Mouse (Mus musculus): ENCODE results near the gene Slc2a1. TPM values are rescaled to one million over a fixed set of nuclear protein-coding genes. Genes with fewer than 3 reads are reported as not detected.

Slc2a1 gene
- total RNA-seq, 2 experiments from 2014 or later = 88.9 to 98.4 TPM

DNA sequence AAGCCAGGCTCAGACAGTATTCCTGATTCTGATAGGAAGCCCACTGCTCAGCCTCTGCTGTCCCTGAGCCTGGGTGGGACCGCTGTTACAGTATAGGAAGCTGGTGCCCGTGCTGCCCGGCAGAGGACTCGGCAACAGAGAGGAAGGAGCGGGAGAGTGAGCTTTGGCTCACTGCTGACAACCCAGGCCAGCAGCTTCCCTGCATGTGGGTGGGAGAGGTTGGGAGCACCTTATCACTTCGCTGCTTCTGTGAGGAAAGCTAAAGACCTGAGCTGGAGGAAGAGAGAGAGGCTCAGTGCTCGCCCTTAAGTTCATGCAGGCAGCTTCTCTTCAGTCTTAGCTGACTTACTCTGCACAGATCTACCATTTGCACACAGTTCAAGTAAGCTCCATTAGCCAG is 20.0 kb downstream of the Slc2a1 start:
- no peak for DNase-seq (ENCODE audit: low spot score in 2 of 2)

DNA sequence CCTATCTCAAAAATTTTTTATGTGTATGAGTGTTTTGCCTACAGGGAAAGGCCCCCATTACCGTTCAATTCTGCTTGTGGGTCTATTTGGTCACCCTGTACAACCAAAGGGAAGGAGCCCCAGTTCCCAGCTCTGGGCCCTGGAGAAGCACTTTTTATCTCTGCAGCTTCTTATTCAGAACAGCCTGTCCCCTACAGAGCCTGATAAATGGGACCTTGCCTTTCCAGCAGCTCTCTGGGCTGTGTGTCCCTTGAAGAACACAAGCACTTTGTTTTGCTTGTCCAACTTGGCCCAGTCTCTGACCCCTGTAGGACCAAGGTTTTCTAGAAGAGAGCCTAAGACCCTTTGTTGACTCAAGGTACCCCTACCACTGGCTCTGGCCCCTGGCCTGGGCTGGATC is 20.6 kb downstream of the Slc2a1 start:
- no peak for DNase-seq (ENCODE audit: low spot score in 2 of 2)

DNA sequence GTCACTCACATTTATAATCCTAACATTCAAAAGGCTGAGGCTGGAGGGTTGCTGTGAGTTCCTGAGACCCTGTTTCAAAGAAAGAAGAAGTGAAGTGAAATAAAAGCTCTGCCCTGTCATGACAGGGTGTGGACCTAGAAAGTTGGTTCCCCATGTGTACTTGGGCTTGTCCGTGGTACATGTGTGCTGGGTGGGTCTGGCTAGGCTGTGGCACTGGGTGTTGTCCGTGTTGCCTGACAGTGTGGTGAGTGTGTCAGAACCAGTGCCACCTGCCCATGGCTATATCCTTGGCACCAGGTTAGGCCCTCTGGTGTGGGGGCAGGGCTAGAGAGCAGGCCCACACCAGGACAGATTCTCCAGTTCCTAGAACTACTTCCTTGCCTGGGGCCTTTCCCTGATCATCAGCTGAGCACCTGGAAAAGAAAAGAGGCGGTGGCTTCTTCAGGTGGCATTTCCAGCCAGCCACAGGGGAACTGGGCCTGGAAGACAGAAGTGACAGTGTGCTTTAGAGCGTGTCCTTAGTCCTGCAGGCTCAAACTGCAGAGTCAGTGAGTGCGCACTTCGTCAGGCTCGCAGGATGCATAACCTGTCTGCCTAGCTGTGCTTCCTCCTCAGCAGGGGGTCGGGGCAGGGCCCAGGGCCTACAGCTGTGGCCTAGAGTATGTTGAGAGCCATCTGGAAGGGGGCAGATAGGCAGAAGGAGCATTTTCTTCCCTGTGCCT is 22.8 kb downstream of the Slc2a1 start:
- DNase-seq (ENCODE audit: low spot score in 2 of 2) = no peak

DNA sequence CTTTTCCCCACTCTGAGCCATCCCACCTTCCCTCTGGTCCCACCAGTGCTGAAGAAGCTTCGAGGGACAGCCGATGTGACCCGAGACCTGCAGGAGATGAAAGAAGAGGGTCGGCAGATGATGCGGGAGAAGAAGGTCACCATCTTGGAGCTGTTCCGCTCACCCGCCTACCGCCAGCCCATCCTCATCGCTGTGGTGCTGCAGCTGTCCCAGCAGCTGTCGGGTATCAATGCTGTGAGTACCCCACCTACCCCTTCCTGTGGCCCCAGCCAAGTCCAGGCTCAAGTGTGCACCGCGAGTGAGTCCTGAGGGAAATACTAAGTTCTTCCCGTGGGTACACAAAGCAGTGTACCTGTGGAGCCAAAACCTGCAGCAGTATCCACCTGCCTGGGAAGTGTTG is 24.8 kb downstream of the Slc2a1 start:
- no peak for DNase-seq (ENCODE audit: low spot score in 2 of 2)

DNA sequence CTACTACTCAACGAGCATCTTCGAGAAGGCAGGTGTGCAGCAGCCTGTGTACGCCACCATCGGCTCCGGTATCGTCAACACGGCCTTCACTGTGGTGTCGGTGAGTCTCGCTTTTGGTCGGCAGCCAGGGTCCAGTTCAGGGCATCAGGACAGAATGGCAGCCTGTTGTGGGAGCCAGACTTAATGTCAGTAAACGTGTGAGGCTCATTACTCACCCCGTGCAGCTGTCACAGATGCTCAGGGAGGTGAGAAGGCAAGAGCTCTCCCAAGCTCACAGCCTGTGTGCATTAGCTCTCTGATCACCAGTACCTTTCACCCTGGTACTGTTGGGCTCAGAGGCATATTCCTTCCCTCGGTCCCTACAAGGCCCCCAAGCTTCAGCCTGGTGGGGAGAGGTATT is 25.3 kb downstream of the Slc2a1 start:
- no peak for DNase-seq (ENCODE audit: low spot score in 2 of 2)

DNA sequence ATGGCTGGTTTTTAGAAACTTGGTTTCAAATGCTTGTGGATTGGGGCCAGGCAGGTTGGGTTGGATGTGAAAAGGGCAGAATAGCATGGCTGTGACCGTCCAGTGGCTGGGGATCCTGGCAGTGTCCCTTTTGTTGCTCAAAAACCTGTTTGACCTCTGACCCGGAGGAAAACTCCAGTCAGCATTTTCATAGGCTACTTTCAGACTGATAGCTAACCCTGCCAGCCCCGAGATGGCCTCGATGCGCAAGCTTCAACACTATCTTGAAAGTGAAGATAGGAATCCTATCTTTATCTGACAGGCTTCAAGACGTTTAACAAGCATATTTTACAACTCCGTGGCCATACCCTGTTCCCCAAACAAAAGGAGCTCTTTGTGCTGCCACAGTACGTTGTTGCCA is 28.8 kb downstream of the Slc2a1 start:
- no peak for DNase-seq (ENCODE audit: low spot score in 2 of 2)

DNA sequence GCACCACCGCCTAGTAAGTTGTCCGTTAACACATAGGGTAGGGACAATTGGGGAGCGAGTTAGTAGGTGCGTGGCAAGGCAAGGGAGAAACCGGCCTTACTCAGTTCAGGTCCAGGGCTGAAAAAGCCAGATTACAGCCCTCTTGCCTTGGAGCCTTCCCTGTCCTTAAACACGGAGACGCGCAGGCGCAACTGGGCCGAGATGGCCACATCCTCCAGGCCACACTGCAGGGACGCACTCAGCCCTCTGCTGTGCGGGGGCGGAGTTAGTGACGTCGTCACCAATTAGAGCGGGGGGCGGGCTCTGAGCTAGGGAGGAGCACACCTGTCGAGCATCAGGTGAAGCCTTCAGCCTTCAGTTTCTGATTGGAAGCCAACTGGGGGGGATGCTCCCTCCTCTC is 29.7 kb downstream of the Slc2a1 start:
- DNase-seq (ENCODE audit: low spot score in 2 of 2) = peak; percentile 43 to 63

DNA sequence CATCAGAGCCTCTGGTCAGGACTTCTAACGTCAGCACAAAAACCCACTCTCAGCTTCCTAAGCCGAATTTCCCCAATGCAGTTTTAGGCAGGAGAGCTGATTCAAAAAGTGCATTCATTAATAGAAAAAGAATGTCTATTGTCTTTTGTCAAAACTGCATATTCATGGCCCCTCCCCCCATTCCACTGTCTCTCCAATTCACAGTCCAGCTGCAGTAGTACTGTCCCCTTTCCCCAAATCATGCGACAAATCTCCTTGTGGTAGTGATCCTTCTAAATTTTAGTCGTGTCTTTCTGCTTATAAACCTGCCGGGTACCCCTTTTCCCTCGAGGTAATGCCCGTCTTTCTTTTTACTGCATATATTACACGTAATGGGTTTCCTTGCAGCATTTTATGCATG is 30.3 kb downstream of the Slc2a1 start:
- peak in 1 of 2 experiments; percentile 43 for DNase-seq (ENCODE audit: low spot score in 2 of 2)

DNA sequence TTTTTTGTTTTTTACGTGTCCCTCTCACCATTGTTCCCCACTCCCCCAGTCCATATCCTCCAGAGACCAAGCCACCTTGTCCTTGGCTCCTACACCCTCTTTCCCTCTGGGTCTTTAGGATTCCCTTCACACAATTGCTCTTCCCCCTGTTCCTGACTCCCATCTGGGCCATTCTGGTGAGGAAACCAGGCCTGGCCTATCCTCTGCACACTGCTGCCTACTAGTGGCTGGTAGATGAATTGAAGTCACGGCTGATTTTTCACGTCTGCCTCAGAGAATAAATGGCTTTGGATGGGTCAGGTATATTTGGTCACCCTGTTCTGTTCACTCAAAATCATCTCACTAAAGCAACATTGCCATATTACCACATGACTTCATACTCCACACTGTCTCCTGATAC is 31.6 kb downstream of the Slc2a1 start:
- peak in 1 of 2 experiments; percentile 20 for DNase-seq (ENCODE audit: low spot score in 2 of 2)

DNA sequence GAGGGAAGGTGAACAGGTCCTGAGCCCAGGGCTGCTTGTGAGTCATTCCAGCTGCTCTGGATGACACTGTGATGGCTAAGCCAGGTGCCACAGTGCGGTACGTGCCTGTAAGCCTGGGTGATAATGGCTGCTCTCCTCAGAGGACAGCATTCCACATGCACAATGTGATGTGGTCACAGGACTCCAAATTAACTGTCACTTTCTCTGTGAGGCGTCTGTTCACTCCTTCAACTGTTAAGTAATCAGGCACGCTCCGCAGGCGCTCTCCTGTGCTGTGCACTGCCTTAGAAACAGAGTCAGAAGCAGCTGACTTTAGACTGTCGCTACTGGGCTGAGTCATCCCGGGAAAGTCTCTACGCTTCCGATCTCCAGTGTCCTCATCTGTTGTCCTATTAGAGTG is 32.7 kb downstream of the Slc2a1 start:
- DNase-seq (ENCODE audit: low spot score in 2 of 2) = peak in 1 of 2 experiments; percentile 27

DNA sequence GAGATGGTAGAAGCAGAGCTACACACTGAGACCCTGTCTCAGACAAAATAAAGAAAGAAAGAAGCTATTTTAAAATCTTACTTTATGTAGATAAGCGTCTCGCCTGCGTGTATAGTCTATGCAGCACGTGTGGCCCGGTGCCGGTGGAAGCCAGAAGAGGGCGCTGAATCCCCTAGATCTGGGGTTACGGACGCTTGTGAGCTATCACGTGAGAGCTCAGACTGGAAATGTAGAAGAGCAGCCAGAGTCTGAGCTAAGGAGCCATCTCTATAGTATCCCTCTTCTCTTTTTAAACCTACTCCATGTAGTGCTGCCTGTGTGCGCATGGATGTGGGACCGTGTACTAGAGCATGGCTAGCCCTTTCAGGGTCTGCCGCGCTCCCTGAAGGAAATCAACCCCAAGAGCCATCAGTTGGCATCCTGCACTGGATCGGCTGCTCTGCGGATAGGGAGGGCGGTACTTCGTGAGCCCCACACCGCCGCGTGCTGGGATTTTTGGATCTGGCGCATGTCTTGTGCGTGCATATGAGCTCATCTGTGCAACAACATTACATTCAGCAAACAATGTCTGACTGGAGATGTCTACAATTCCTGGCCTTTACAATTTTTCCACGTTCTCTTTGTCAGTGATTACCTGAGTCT is 33.8 kb downstream of the Slc2a1 start:
- DNase-seq (ENCODE audit: low spot score in 2 of 2) = peak in 1 of 2 experiments; percentile 63

DNA sequence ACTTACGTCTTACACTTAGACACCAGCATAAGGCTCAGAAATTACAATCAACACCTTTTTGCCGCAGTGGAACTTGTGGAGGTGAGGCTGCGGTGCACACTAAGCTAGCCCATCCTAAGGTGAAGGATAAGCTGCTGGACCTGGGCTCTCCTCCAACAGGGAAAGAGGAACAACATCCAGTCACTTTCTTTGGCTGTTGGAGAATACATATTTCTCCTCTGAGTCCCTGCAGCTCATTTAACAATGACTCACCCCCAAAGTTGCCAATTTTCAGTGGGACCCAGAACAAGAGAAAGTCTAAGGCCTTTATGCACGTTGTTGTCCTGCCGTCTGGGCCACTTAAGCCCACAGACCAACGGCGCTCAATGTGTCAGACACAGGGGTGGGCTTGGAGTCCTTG is 38.3 kb downstream of the Slc2a1 start:
- no peak for DNase-seq (ENCODE audit: low spot score in 2 of 2)

DNA sequence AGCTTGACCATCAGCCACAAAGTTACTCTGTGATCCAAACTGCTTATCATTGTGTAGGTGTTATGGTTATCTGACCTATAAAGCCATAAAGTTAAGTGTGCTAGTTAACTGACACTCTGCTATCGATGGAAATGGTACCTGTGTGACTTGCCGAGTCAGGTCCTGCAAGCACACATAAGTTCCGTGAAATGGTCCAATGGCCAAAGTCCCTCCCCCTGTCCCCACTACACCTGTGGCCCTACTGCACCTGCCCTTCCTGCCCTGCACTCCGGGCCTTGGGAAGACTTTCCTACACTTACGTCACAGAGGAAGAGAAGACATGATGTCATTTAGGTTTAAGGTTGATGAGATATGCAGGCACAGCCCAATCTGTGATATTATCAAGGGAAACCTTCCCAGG is 38.8 kb downstream of the Slc2a1 start:
- no peak for DNase-seq (ENCODE audit: low spot score in 2 of 2)

DNA sequence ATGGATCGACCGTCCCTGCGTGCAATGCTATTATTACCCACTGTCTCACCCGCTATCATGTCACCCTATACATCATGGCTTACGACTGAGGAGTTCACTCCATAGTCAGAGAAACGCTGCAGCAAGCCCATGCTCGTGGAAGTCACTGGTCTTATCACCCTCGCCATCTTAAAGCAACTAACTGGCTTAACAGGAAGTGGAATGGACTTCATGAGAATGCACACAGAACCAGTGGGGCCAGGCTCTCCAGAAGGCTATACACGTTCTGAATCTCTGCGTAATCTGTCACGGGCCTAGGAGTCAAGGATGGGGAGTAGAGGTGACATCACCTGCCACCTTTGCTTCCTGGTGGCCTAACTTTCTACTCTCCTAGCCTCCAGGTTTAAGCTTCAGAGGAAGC is 40.2 kb downstream of the Slc2a1 start:
- no peak for DNase-seq (ENCODE audit: low spot score in 2 of 2)

DNA sequence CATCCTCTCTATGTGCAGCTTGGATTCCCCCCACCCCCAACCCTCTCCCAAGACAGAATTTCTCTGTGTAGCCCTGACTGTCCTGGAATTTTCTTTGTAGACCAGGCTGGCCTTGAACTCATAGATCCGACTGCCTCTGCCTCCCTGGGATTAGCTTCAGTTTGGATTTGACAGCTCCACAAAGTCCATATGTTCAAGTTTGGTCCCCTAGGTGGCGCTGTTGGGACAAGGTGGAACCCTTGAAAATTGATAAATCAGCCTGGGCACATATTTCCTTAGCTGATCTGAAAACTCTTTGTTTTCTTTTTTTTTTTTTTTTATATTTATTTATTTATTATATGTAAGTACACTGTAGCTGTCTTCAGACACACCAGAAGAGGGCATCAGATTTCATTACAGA is 48.7 kb downstream of the Slc2a1 start:
- peak in 1 of 2 experiments; percentile 67 for DNase-seq (ENCODE audit: low spot score in 2 of 2)

DNA sequence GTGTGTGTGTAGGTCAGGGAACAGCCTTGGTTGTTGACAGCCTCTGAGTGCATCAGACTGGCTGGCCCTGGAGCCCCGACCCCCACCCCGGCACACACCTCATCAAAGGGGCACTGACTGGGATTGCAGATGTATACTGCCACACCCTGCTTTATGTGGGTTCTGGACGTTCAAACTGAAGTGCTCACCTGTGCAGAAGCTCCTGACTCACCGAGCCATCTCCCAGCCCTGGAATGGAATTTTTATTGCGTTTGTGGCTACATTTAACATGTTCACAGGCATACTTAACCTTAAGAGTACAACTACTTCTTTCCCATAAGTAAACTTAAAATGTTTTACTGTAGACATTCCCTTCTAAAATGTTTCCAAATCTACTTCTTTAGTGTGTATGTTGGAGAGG is 49.4 kb downstream of the Slc2a1 start:
- no peak for DNase-seq (ENCODE audit: low spot score in 2 of 2)

DNA sequence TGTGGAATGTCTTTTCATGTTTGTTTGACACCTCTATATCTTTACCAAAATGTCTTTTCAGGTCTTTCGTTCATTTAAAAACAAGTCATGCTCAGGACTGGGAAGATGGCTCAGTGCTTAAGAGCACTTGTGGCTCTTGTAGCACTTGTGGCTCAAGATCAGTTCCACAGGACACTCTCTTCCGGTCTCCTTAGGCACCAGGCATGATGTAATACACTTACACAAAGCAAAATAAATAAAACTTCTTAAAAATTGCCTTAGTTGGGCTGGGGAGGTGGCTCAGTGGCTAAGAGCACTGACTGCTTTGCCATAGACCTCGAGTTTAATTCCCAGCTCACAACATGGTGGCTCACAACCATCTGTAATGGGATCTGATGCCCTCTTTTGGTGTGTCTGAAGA is 52.8 kb downstream of the Slc2a1 start:
- DNase-seq (ENCODE audit: low spot score in 2 of 2) = no peak

DNA sequence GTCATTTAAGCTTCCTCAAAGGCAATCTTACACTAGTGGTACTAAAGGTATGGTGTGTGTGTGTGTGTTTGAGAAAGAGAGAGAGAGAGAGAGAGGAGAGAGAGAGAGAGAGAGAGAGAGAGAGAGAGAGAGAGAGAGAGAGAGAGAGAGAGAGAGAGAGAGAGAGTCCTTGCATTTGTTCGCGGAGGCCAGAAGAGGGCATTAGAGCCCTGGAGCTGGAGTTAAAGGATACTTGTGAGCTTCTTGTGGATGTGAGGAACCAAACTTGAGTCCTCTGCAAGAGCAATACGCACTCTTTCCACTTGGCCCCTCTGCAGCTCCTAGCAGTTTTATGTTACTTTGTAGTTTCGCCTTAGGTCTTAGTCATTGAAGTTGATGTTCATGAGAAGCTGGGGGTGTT is 54.5 kb downstream of the Slc2a1 start:
- no peak for DNase-seq (ENCODE audit: low spot score in 2 of 2)

DNA sequence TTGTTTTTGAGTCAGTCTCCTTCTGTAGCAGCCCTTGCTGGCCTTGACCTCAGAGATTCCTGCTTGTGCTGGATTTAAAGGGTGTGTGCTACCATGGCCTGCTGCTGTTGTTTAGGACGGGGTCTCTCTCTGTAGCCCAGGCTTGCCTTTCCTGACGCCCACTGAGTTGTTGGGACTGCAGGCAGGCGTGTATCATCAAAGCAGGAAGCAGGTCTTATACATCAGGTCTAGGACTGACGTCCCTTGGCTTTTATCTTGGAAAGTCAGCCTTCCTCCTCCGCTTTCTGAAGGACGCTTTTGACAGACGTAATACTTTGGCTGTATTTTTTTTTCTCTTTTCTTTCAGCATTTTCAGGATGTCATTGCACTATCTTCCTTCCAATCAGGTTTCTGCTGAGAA is 57.4 kb downstream of the Slc2a1 start:
- DNase-seq (ENCODE audit: low spot score in 2 of 2) = no peak

DNA sequence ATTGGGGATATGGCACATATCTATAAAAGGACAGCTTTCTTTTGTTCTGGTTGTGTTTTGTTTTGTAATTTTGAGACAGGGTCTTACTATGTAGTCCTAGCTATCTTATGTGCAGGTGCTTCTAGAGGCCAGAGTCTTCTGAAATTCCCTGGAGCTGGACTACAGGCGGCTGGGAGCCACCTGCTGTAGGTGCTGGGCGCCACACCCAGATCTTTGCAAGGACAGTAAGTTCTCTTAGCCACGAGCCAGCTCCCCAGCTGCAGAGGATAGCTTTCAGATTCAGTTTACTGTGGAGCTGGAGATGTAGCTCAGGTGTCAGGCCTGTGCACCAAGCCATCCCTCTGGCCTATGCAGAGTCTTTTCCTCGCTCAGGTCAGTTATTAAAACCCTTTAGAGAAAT is 58.6 kb downstream of the Slc2a1 start:
- DNase-seq (ENCODE audit: low spot score in 2 of 2) = no peak

DNA sequence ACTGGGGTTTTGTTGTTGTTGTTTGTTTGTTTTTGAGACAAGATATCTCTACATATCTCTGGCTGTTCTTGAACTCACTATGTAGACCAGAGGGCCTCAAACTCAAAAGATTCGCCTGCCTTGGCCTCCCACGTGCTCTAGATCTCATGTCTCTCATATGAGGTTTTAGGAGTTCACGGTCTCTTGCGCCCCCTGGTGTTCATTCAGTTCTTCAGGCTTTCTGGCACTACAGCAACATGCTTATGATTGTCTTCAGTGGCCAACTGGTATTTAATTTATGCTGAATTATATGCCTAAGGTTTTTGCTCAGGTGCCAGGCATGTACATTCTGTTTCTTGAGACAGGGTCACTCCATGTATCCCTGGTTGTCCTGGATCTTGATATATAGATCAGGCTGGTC is 59.2 kb downstream of the Slc2a1 start:
- peak; percentile 71 to 93 for DNase-seq (ENCODE audit: low spot score in 2 of 2)

DNA sequence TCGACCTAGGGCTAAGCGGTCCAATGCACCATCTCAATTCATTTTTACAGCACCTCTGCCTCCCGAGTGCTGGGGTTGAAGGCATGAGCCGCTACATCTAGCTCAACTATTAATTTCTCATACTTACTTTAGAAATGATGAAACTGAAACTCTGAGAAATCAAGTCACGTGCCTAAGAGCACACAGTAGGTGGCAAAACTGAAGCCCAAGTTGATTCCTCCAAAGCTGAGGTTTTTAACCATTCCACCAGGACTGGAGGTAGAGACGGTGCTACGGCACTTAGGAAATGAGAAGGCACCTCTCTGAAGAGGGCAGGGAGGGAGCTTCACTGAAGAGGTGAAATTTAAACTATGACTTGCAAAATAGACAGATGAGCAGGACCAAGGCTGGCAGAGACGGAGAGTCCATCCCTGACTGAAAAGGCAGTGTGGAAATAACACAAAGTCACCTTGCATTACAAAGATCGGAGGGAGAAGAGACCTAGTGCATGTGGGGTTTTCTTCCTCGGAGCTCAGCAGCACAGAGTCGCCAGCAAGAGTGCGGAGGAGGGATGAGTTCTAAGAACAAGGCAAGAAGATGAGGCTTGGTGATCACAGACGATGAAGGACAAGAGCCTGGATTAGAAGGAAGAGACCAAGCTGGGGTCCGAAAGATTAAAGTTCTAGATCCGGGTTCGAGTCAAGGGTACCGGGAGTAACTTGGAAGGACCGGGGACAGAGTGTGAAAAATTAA is 64.6 kb downstream of the Slc2a1 start:
- DNase-seq (ENCODE audit: low spot score in 2 of 2) = peak in 1 of 2 experiments; percentile 26

All from layer of hippocampus, adult 18-20 months (tissue).